Mouse (Mus musculus) spleen, postnatal 14 days (tissue): Measurements from ENCODE around the gene Ccdc57.
"Not testable (repeated sequence)": the region's sequence is repeated elsewhere in the genome, so short reads cannot be mapped to it uniquely, and the experiment has no call there.

Experiments used
- DNase-seq, 2 experiments: peaks; one replicate each; pipeline ENCODE4 v3.0.0; 2021 to 2022; ENCODE audit warnings: low spot score in 2 of 2

Gene Ccdc57

DNA sequence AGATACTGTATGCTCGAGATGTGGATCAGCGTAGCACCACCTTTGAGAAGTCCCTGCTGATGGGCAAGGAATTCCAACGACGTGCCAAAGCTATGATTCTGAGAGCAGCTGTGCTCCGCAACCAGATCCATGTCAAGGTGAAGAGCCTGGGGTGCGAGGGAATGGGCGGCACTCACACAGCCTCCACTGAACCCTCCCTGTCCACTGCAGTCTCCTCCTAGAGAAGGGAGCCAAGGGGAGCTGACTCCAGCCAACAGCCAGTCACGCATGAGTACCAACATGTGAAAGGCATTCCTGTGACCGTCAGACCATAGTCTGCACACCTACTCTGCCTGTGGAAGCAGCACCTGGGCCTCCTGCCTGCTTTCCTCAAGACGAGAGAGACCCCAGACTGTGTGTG lies 144.2 kb downstream of the Ccdc57 start:
- not testable (repeated sequence) for DNase-seq

DNA sequence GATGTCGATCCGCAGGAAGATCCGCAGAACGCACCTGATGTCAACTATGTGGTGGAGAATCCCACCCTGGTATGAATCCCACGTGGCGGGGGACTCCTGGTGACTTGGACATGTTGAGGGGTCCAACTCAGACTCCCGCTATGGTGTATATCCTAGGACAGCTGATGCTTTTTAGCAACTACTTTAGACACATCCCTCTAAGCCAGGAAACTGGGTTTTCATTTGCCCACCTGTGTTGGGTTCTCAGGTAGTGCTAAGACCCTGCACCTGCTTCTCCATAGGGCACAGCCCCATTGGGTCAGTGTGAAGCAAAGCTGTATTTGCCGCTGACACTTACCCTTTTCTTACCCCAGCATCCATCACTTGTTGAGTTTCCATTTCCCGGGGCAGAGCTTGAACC lies 147.5 kb downstream of the Ccdc57 start:
- DNase-seq = no peak

DNA sequence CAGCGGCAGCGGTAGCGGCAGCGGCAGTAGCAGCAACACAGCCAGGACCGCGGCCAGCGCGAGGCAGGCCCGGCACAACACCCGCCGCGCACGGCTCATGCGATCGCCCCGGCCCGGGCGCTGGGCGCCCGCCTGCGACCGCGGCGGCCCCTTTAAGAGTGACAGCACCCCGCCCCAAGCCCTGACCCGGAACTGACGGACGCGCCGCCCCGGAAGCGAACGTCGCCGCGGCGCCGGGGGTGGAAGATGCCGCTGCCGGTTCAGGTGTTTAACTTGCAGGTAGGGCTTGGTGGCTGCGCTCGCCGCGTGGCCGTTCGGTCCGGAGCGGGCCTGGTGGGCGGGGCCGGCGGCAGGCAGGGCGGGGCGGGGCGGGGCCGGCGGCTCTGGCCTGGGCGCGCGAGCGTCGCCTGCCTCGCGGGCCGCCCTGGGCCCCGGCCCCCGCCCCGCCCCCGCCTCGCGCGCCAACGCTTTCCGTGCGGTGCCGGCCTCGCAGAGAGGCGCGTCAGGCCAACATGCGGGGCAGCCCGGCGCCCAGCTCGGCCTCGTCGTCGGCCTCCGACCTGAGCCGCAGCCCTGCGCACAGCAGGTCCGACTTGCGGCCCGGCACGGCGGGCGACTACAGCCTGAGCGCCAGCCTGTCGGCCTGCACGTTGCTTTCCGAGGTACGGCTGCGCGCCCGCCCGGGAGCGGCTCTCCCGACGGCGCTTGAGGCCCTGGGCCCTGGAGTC lies 148.4 kb downstream of the Ccdc57 start, which contains the start of the genes Rfng and Gps1:
Rfng (minus strand) TSS at position 144 of the 728 bp plus-strand sequence.
Gps1 (plus strand) TSS at position 209 of the 728 bp plus-strand sequence.
- peak; percentile 66 to 78 for DNase-seq

DNA sequence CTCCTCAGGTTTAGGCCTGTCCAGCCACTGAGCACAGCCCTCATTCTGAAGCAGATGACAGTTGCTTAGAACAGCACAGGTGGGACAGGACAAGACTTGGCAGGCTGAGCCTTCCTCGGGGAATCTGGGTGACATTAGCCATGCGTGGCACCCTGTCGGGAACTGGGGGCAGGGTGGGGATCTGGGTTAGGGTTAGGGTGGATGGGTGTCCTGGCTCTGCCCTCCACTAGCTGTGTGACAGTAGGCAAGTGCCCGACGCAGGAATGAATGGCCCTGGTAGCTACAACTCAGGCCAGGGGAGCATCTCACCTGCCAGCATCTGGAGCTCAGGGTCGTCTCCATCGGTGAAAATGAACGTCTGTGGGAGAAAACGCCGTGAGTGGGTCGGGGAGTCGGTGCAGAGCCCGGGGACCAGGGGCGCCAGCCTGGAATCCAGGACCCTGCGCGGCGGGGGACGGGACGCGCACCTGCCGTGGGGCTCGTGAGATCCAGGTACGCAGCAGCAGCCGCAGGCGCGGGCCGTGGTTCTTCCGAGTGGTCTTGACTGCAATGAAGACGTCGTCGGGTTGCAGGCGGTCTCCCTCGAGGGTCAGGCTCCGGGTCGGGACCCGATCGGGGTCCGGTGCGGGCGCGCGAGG lies 149.1 kb downstream of the Ccdc57 start:
- DNase-seq = no peak

DNA sequence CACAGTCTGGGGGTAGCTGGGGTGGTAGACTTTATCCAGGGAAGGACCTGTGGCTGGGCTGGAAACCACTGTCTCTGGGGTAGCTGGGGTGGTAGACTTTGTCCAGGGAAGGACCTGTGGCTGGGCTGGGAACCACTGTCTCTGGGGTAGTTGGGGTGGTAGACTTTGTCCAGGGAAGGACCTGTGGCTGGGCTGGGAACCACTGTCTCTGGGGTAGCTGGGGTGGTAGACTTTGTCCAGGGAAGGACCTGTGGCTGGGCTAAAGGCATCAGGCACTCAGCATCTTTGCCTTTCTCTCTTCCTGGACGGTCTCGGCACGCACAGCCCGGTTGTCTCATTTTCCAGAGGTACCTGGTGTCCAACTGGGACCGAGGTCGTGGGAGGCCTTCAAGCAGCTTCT lies 151.3 kb downstream of the Ccdc57 start:
- DNase-seq = not testable (repeated sequence)

DNA sequence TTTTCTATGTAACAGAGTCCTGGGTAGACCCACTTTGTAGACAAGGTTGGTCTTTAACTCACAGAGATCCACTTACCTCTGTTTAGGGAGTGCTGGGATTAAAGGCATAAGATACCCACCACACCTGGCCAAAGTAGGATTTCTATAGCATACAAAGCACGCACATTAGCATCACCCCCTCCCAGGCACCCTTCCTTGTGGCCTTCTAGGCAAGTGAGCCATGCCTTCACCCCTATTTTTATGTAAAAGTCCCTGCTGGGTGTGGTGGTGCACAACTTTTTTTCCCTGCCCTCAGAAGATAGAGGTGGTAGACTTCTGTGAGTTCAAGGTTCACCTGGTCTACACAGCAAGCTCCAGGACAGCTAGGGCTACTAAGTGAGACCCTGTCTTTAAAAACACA lies 152.8 kb downstream of the Ccdc57 start:
- DNase-seq = no peak

DNA sequence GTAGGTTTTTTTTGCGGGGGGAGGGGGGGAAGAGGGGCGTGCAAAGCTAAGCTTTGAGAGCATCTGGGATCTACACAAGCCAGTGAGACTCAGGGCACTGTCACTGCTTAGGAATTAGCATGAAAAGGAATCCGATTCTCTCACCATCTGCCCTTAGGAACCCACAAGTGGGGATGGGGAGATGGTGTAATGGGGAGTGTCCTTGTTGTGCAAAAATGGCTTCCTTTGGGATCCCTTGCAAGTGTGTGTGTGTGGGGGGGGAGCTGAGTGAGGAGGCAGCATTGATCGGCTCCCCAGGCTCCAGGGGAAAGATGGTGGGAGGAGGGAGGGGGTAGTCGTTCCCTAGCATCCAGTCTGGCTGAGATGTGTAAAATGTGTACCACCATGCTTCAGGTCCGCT lies 155.5 kb downstream of the Ccdc57 start:
- DNase-seq = no peak
